Mouse (Mus musculus): ENCODE data around the gene Bdkrb2.

The Bdkrb2 gene

GRCm38 (mm10) chr12:105590786-105591185 lies 27.8 kb downstream of the Bdkrb2 start:
- no peak for DNase-seq (ENCODE audit: low read depth, low spot score)

DNA sequence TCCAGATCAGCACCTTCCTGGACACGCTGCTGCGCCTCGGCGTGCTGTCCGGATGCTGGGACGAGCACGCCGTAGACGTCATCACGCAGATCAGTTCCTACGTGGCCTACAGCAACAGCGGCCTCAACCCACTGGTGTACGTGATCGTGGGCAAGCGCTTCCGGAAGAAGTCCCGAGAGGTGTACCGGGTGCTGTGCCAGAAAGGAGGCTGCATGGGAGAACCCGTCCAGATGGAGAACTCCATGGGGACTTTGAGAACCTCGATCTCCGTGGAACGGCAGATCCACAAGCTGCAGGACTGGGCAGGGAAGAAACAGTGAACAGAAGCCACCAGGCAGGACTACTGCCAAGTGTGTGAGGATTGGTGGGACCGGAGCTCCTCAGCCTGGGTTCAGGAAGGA lies 29.3 kb downstream of the Bdkrb2 start:
- DNase-seq (ENCODE audit: low read depth, low spot score), result no peak

GRCm38 (mm10) chr12:105593471-105593870 lies 30.4 kb downstream of the Bdkrb2 start:
- no peak for DNase-seq (ENCODE audit: low read depth, low spot score)

GRCm38 (mm10) chr12:105597135-105597534 lies 34.1 kb downstream of the Bdkrb2 start:
- no peak for DNase-seq (ENCODE audit: low read depth, low spot score)

DNA sequence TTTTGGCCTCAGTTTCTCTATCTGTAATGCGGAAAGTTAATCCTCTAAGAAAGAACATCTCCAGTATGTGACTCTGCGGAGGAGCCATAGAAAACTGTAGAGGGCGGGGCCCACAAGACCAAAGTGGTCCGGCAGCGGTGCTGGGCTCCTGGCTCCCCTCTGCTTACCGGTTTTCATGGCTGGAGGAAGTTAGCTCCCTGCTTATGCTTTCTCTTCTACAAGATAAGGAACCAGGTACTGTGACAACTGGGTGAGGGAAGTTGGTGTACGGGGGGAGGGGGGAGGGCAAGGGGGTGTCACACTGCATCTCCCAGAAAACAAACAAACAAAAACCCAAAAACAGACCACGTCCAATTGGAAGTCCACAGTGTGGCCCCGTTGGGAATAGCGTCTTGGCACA lies 35.5 kb downstream of the Bdkrb2 start:
- no peak for DNase-seq (ENCODE audit: low read depth, low spot score)

DNA sequence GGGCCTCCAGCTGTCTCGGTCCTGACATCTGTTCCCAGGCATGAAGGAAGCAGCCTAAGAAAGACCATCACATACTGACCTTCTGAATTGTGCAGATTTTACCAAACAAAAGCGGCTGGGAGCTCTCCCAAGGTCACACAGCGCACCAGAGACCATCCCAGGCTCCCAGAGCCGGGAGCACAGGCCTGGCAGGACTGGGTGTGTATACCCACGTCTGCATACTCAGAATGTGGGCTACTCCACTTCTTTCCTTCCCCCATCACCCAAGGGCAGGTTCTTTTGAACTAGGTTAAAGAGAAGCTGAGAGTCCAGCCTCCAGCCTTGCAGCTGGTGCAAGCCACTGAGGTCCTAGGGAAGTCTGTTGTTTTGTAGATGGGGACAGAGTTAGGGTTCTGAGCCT lies 36.1 kb downstream of the Bdkrb2 start:
- no peak for DNase-seq (ENCODE audit: low read depth, low spot score)

DNA sequence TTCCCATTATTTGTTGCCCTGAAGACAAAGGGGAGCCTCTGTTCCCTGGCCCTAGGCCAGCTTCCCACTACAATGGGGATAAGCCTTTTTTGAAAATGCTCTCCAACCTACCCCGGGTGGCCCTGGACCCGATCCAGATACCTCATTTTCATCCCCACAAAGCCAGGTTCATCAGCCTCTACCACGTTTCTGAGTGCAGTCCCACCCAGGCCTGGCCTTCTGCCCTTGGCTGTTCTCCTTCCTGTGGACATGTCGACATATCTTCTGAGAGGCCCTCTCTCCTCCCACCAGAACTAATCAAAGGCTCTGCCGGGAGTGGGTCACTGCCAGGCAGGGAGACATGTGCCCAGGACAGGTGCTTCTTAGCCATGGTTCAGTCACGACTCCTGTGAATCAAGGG lies 38.6 kb downstream of the Bdkrb2 start:
- DNase-seq (ENCODE audit: low read depth, low spot score), result no peak

GRCm38 (mm10) chr12:105602581-105603210 lies 39.7 kb downstream of the Bdkrb2 start, which contains the start of gene Bdkrb1:
Bdkrb1 (plus strand) TSS chr12:105603085.
- no peak for DNase-seq (ENCODE audit: low read depth, low spot score)

DNA sequence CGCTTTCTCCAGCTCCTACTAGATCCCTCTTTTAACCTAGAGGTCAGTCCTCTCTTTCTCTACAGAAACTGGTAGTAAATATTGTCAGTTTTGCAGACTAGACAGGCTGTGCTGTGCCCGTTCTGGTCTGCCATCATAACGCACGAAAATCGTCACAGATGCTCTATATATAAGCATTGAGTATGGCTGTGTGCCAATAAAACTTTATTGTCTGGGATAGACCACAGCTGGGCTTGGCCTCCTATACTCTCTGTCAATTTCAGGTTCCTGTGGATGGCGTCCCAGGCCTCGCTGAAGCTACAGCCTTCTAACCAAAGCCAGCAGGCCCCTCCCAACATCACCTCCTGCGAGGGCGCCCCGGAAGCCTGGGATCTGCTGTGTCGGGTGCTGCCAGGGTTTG lies 40.9 kb downstream of the Bdkrb2 start:
- no peak for DNase-seq (ENCODE audit: low read depth, low spot score)

DNA sequence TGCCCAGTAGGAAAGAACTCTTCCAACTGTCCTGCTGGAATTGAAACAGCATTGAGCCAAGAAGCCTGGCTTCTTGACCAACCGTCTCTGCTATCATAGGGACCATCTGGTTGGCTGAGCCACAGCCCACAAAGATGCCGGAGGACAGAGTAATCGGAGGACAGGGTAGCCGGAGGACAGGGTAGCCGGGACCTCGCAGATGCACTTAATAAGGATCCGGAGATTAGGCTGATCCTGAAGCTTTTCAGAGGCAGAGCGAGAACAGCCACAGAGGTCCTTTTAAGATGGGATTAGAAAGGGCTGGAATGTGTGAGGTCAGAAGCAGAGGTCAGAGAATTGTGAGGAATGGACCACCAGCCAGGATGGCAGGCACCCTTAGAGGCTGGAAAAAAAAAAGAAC lies 42.2 kb downstream of the Bdkrb2 start:
- no peak for DNase-seq (ENCODE audit: low read depth, low spot score)

DNA sequence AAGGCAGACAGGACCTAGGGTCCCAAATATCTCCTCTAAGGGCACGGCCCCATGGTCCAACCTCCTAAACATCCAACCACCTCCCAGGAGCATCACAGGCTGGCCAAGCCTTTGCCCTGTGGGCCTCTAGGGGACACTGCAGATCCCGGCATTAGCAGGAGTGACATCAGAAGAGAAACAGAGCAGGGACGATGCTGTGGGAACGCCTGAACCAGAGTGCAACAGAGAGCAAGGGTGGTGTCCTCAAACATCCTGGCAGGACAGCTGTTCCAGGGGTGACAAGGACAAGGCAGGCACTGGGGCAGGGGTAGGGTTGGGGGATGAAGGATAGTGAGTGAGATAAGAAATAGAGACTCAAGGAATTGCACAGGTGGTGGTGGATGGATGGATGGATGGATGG lies 43.9 kb downstream of the Bdkrb2 start:
- no peak for DNase-seq (ENCODE audit: low read depth, low spot score)

DNA sequence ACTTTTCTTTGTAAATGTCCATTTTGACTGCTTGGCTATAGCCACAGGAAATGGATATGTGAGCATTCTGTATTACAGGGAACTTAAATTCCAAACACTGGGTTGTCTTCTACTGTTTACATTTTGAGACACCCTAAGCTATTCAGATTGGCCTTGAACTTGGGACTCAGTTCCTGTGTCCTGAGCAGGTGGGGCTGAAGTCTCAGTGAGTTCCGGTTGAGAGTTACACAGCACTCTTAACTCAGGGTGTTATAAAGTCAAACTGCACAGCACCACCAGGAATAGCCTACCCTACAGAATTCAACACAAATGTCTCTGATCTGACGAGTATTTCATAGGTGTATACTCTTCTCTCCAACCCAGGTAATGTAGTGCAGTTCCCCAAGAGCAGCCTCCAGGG lies 48.0 kb downstream of the Bdkrb2 start:
- no peak for DNase-seq (ENCODE audit: low read depth, low spot score)

DNA sequence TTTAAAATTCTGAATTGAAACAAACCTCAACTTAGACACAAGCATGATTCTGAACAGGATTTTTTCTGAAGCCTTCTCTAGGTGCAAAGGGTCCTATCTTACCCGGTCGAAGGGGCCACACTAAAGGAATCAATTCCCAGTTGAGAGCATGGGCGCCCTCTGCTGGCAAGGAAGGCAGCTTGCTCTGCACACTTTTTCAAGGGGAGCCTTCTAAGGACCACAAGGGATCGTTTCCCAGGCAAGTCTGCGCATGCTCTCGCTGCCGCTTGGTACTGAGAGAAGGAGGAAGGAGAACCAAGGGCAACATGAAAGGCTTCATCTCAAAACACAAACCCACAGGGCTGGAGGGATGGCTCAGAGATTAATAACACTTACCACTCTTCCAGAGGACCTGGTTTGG lies 48.7 kb downstream of the Bdkrb2 start:
- peak; percentile 69 for DNase-seq (ENCODE audit: low read depth, low spot score)

- DNase-seq (ENCODE audit: low read depth, low spot score), result no peak
Measured at GRCm38 (mm10) chr12:105613559-105613958, 50.5 kb downstream of the Bdkrb2 start.

DNA sequence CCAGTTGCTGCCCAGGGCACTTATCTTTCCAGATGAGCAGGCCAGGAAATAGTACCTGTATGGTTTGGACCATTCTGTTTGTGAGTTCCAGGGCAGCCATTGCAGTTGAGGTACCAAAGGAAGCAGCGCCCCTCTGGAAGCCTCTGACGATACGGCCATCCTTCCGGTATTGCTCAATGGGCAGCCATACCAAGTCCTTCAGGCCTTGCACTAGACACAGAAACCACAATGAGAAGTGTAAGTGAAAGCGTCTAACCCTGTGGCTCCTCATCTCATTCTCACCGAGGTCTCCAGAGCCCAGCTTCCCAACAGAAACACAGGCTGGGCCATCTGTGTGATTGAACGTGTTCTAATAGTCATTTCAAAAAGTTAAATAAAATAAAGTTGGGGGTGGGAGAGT lies 59.0 kb downstream of the Bdkrb2 start:
- DNase-seq (ENCODE audit: low read depth, low spot score), result no peak

- no peak for DNase-seq (ENCODE audit: low read depth, low spot score)
Measured at GRCm38 (mm10) chr12:105622981-105623539, 60.0 kb downstream of the Bdkrb2 start.

GRCm38 (mm10) chr12:105625798-105626197 lies 62.8 kb downstream of the Bdkrb2 start:
- DNase-seq (ENCODE audit: low read depth, low spot score), result no peak

GRCm38 (mm10) chr12:105634374-105635067 lies 71.5 kb downstream of the Bdkrb2 start:
- DNase-seq (ENCODE audit: low read depth, low spot score), result no peak

GRCm38 (mm10) chr12:105636551-105636950 lies 73.5 kb downstream of the Bdkrb2 start:
- no peak for DNase-seq (ENCODE audit: low read depth, low spot score)

DNA sequence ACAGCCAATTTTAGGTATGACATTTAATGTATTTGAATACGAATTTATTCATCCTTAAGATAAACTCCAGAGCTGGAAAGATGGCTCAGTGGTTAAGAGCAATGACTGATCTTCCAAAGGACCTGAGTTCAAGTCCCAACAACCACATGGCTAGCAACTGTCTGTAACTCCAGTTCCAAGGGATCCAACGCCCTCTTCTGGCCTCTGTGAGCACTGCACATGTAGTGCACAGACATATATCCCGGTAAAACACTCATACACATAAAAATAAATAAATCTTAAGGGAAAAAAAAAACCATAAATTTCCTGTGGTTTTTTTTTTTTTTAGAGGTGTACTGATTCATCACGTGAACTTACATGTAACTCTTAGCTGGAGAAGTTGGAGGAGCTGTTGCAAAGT lies 74.5 kb downstream of the Bdkrb2 start:
- no peak for DNase-seq (ENCODE audit: low read depth, low spot score)

DNA sequence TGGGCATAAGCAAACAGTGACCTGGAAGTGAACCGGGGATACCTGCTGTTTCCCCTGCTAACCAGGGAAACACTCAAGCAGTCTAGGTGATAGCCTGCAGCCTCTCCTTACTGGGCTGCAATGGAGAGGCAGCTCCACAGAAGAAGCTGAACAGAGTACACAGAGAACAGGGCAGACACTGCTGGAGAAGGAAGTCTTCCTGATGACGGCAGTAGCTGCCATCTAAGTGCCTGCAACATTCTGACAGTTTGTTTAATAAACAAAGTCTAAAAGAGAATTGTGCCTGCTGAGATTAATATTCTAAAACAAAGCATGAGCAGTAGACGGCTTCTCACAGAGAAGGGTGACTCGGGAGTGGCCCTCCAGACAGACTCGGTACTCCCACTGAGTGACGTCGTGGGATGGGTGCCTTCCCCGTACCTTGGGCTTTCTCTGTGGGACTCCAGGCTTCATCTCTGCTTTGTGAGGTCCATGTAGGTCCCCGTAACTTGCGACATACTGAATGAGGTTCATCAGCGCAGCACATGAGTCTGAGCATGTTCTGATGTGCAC lies 79.8 kb downstream of the Bdkrb2 start:
- no peak for DNase-seq (ENCODE audit: low read depth, low spot score)
